Comparison of ENCODE assay signal across 14 mouse cellular contexts in genomic region chr9:105705011-105705410, GRCm38 (mm10).
"Had no signal": no experiment of that assay in that cellular context is flagged by ENCODE, and none has a peak within 500 bp of the region (broad histone marks: within the 10 kb centered on the region; RNA-seq: fewer than 3 reads in every experiment).

No protein-coding gene starts in this region.

- H3K27ac ChIP-seq: midbrain, embryonic 10.5 days; midbrain, embryonic 12.5 days; midbrain, embryonic 15.5 days; neural tube, embryonic 12.5 days; stomach, embryonic 15.5 days; stomach, postnatal 0 days had no signal

- H3K4me3 ChIP-seq: midbrain, embryonic 10.5 days; midbrain, embryonic 12.5 days; midbrain, embryonic 15.5 days; neural tube, embryonic 12.5 days; stomach, embryonic 15.5 days had no signal

- ATAC-seq: midbrain, embryonic 15.5 days had no signal

- DNase-seq: lung, adult 18-20 months; lung, embryonic 14.5 days; lung, postnatal 10 days; lung, postnatal 4 days; right cerebral cortex, postnatal 14 days; thymus, adult 2 months; thymus, postnatal 25 days; thymus, postnatal 4 days had no signal
